Mouse (Mus musculus) kidney, adult 8-10 months (tissue): ENCODE data around the gene Ntrk2.

Experiments used
- DNase-seq, 2 experiments: peaks; one replicate each; pipeline ENCODE4 v3.0.0; 2022

The Ntrk2 gene

DNA sequence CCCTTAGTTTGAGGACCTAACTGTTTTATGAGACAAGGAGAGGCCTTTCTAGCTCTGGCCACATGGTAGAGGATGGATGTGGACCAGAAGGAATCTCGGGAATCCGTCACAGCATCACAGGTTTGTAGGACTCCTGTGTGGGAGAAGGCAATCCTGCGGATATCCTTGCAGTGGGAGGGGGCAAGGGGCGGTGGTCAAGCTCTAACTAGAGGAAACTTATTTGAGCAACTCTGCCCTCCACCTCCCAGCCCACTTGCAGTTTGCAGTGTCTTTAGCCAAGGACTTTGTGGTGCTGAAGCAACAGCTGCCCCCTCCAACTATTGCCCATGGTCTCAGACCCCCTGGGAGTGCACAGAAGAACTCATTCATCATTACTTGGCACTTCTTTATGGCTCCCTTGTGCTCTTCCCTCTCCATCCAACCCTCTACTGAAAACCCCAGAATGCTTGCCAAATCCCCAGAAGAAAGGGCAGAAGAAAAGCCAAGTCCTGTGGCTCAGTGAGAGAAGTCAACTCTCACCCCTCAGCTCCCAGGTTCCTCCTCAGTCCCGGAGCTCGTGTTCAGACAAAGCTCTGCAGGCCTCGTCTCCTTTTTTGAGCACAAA lies 336.9 kb downstream of the Ntrk2 start:
- DNase-seq: no peak

DNA sequence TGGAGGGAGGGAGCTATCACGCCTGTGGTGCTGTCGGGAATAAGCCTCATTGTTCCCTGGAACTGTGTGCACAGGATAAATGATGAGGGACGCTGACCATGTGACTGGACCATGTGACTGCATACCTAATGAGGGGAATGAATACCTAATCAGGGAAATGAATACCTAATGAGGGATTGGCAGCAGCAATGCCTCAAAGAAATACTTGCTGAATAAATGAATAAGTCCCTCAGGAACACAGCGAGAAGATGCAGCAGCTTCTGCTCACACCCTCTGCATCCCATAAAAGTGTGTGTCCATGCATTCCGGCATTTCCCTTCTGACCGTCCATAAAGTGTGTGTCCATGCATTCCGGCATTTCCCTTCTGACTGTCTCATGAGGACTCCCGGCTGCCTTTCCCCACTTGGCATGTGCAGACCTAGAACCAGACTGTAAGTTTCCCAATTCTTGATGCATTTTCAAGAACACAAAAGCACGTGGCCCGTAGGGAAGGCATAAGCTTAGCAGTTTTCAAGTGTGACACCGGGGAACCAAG lies 338.0 kb downstream of the Ntrk2 start:
- no peak for DNase-seq

DNA sequence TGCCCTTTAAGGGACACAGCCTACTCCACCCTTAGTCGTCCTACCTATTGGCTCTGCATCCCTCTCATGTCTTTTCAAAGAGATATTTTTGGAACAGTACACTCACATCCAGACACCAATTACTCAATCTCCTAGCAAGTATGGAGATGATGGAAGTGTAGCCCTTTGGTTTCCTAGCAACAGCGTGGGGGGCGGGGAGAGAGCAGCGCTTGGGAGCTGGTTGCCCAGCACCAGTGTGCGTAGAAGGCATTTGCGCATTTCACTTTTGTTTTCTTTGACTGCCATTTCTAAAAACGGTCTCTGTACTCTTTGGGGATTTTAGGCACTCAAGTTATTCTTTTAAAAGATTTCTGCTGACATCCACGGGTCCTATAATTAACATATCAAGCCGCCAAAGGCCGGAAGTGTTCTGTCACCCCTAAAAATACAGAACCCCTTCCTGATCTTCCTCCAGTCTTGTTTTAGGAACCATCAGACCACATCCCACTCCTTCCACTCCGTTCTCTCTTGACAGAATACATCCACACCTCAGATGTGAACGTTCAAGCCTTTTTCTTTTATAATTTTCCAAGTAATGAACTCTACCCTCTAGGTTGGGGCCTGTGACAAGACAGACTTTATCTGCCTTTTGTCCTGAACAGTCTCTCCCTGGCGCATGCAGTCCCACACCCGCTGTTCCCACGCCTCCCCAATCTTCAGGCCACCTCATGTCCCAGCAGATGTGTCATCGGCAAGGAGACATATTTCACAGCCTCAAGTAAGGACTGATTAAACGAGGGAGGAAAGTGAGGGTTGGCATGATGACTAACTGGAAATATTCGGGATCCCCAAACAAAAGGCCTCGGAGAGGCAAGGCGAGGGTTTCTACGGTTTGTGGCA lies 339.5 kb downstream of the Ntrk2 start:
- no peak for DNase-seq

DNA sequence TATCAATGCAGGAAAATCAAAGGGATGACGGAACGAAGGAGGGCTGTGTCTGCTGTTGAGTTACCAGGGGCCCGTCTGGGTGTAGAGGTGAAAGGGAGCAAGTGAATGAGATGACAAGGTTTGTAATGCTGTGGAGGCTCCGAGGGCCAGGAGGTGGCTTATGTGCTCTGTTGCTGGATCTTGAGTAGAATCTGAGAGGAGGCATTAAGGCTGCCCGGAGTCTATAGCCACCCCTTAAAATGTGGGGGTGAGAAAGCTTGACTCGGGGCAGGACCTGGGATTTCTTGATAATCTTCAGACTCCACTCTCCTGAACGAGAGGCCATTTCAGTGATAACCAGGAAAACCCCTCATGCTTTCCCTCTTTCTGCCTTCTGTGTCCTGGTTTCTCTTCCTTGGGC lies 340.2 kb downstream of the Ntrk2 start:
- DNase-seq: no peak

- no peak for DNase-seq
These were observed 341.6 kb downstream of the Ntrk2 start for GRCm38 (mm10) chr13:59147976-59148375.

GRCm38 (mm10) chr13:59148793-59149192 lies 342.4 kb downstream of the Ntrk2 start:
- no peak for DNase-seq

- DNase-seq: no peak
These were observed 357.6 kb downstream of the Ntrk2 start for GRCm38 (mm10) chr13:59164015-59164414.

DNA sequence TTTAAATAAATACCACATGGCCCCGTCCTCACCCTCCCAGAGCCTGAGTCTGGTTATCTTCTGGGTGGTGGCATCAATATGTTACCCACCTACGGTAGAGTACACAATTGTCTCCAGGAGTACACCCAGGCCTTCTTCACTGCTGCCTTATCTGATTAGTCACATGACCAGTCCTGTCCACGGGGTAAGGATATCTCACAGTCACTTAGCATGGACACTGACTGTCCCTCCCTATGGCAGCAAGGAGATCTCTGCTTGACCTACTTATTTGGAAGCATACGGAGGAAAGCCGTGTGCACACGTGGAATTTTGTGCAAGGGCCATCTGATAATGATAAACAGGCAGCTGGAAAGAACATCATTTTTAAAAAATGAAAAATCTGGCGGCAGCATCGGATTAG lies 367.5 kb downstream of the Ntrk2 start:
- DNase-seq: no peak

DNA sequence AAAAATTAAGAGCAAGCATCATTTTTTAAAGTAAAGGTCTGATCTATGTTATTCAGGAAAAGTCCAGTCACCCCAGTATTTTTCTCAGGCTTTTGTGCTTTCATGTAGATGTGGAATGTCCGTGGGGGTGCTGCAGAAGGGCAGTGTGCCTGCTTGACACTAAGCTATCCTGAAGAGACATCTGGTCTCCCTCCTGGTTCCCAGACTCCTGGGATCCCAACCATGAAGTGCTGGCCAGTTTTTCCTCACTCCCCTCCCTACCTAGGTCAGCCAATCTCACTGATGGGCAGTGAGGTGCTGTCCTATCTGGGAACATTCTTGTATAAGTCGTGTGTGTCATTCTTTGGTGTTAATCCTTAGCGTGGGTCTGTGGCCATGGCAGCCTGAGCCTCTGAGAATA lies 369.7 kb downstream of the Ntrk2 start:
- DNase-seq: no peak

GRCm38 (mm10) chr13:59176485-59176884 lies 370.1 kb downstream of the Ntrk2 start:
- no peak for DNase-seq

- no peak for DNase-seq
These were observed 370.6 kb downstream of the Ntrk2 start for GRCm38 (mm10) chr13:59177003-59177402.

DNA sequence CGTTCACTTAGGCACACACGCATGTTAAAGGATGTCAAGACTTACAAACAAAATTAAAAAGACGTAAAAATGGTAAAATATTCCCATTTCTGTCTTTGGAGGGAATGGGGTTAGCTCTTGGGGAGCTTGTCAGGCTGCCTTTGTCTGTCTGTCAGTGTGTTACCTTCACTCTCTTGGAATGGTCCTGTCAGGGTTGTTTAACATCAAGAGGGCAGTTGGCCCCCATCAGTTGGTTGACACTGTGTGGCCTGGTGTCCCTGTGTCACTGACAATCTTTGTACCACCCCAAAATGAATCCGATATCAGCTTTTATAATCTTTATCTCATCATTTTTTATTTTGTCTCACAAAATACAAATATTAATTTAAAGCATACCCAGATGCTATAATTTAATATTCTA lies 373.6 kb downstream of the Ntrk2 start:
- DNase-seq: no peak

DNA sequence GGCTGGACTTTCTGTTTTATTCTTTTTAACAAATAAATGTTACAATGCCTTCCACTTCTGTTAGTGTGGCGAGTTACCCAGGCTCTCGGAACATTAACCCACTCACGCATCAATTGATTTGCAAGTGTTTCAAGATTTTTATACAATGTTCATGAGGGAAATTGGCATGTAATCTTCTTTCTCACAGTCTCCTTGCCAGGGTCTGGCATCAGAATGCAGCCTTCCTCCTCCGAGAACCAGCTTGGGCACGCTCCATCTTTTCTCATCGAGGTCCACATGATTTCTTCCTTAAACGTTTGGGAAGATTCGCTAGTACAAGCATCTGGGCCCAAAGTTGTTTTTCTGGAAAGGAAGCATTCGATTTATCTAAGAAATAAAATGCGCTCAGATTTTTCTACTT lies 374.4 kb downstream of the Ntrk2 start:
- DNase-seq: no peak

DNA sequence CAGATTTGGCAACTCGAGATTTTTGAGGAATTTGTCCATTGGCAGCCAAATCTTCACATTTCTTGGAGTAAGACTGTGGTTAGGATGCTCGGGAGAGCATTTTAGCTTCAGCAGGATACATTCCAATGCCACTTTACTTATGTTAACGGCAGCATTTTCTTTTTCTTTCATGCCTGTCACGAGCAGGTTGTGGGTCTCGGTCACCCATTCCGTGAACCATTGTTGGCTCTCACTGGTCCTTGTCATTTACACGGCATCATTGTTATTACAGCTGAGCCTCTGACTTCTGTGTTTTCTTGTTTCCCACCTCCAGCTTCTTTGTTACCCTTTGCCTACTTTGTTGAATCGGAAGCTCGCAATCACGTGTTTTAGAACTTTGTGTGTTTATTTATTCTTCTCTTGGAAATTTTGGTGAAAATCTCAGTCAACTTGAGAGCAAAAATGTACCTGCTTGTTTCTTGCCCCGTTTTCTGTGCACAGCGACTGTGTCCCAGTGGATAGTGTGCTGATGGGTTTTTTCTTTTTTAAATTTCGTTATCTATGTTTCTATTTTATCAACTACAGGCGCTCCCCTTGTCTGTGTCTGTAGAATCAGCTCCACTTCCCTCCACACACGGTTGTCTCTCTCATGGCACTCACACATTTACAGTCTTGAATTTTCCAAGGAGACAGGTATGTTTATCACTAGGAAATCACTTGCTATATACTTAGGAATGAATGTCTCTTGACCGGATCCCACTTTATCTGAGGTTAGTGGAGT lies 375.0 kb downstream of the Ntrk2 start:
- DNase-seq: no peak

DNA sequence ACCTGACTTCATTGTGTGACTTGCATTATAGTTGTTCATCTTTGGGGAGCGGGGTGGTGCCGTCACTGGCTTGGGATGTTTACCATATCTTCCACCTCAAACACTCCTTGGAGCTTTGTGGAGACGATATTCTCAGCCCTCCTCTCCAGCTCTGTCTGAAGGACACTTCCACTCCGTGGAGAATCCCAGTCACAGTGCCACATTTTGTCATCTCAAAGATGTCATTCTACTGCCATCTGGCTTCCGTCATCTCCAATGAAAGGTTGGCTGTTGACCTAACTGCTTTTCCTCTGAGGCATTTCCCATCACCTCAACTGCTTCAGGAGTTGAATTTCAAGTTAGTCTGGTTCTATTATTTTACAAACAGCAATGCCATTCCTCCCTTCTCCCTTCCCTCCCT lies 376.3 kb downstream of the Ntrk2 start:
- no peak for DNase-seq
